Mouse (Mus musculus): ENCODE measurements around the gene Gal3st3. TPM values are rescaled to one million over a fixed set of nuclear protein-coding genes. Genes with fewer than 3 reads are reported as not detected.

The Gal3st3 gene
- polyA plus RNA-seq (2015; fragmentation: Nextera tagmentation; extraction: Ambion mirVana) = 7.3 and 7.7 TPM in 2 replicates

GRCm38 (mm10) chr19:5297903-5298800, at the start of gene Gal3st3:
TSS of gene Gal3st3 (plus strand) at chr19:5298331.
- Histone ChIP-seq H3K36me3 (ENCODE audit: control insufficient read depth, insufficient read depth) (no peaks in the 10 kb centered on the region), H3K9me3 (replicated peaks; ENCODE audit: control insufficient read depth, low read length) (no peaks in the 10 kb centered on the region), H3K4me2 (ENCODE audit: low read depth, low read length) (peak within 1 kb of the TSS; percentile 76), H3K4me1 (ENCODE audit: control insufficient read depth, insufficient read depth, low read length) (peaks cover 21% of the 10 kb centered on the region), H3K27me3 (ENCODE audit: control insufficient read depth, insufficient read depth, low read length) (no peaks in the 10 kb centered on the region), H3K4me3 (ENCODE audit: low read length) (peak within 1 kb of the TSS; percentile 57), H3K9ac (ENCODE audit: low read length) (peak within 1 kb of the TSS; percentile 76), H3K27ac (ENCODE audit: low read length) (peak within 1 kb of the TSS; percentile 49; the same call in 1 of the 2 replicates)
- WGBS = 13% methylated on average over 32 of the region's 32 CpGs
- no peak for ATAC-seq (replicated peaks; ENCODE audit: extremely low read depth, insufficient read depth, low FRiP score)

- H3K4me1 ChIP-seq (ENCODE audit: control insufficient read depth, insufficient read depth, low read length) = peaks cover 9% of the 10 kb centered on the region
- no peaks in the 10 kb centered on the region for H3K9me3 ChIP-seq (replicated peaks; ENCODE audit: control insufficient read depth, low read length)
- H3K36me3 ChIP-seq (ENCODE audit: control insufficient read depth, insufficient read depth) = no peaks in the 10 kb centered on the region
- 50% methylated on average over 3 of the region's 3 CpGs for WGBS
- H3K9ac ChIP-seq (ENCODE audit: low read length) = no peak overlapping the region
- no peak overlapping the region for H3K27ac ChIP-seq (ENCODE audit: low read length)
- no peak for ATAC-seq (replicated peaks; ENCODE audit: extremely low read depth, insufficient read depth, low FRiP score)
- no peak overlapping the region for H3K4me2 ChIP-seq (ENCODE audit: low read depth, low read length)
- H3K27me3 ChIP-seq (ENCODE audit: control insufficient read depth, insufficient read depth, low read length) = no peaks in the 10 kb centered on the region
- no peak overlapping the region for H3K4me3 ChIP-seq (ENCODE audit: low read length)
These were observed 41.0 kb upstream of the Gal3st3 start for GRCm38 (mm10) chr19:5257140-5257539.

GRCm38 (mm10) chr19:5267015-5267414, 31.1 kb upstream of the Gal3st3 start:
- Histone ChIP-seq H3K36me3 (ENCODE audit: control insufficient read depth, insufficient read depth) (no peaks in the 10 kb centered on the region), H3K9ac (ENCODE audit: low read length) (no peak overlapping the region), H3K4me2 (ENCODE audit: low read depth, low read length) (no peak overlapping the region), H3K27ac (ENCODE audit: low read length) (no peak overlapping the region), H3K27me3 (ENCODE audit: control insufficient read depth, insufficient read depth, low read length) (no peaks in the 10 kb centered on the region), H3K9me3 (replicated peaks; ENCODE audit: control insufficient read depth, low read length) (no peaks in the 10 kb centered on the region), H3K4me1 (ENCODE audit: control insufficient read depth, insufficient read depth, low read length) (peaks cover 14% of the 10 kb centered on the region), H3K4me3 (ENCODE audit: low read length) (no peak overlapping the region)
- WGBS = 87% methylated on average over 5 of the region's 5 CpGs
- no peak for ATAC-seq (replicated peaks; ENCODE audit: extremely low read depth, insufficient read depth, low FRiP score)

- Histone ChIP-seq H3K36me3 (ENCODE audit: control insufficient read depth, insufficient read depth) (no peaks in the 10 kb centered on the region), H3K4me2 (ENCODE audit: low read depth, low read length) (no peak overlapping the region), H3K4me1 (ENCODE audit: control insufficient read depth, insufficient read depth, low read length) (peaks cover 16% of the 10 kb centered on the region), H3K27me3 (ENCODE audit: control insufficient read depth, insufficient read depth, low read length) (no peaks in the 10 kb centered on the region), H3K9me3 (replicated peaks; ENCODE audit: control insufficient read depth, low read length) (no peaks in the 10 kb centered on the region), H3K27ac (ENCODE audit: low read length) (no peak overlapping the region), H3K9ac (ENCODE audit: low read length) (no peak overlapping the region), H3K4me3 (ENCODE audit: low read length) (no peak overlapping the region)
- ATAC-seq (replicated peaks; ENCODE audit: extremely low read depth, insufficient read depth, low FRiP score) = no peak
These were observed 30.1 kb upstream of the Gal3st3 start for GRCm38 (mm10) chr19:5268017-5268416.

GRCm38 (mm10) chr19:5268875-5269274, 29.3 kb upstream of the Gal3st3 start:
- Histone ChIP-seq H3K9ac (ENCODE audit: low read length) (no peak overlapping the region), H3K4me2 (ENCODE audit: low read depth, low read length) (no peak overlapping the region), H3K4me3 (ENCODE audit: low read length) (no peak overlapping the region), H3K9me3 (replicated peaks; ENCODE audit: control insufficient read depth, low read length) (no peaks in the 10 kb centered on the region), H3K27ac (ENCODE audit: low read length) (no peak overlapping the region), H3K4me1 (ENCODE audit: control insufficient read depth, insufficient read depth, low read length) (peaks cover 22% of the 10 kb centered on the region), H3K27me3 (ENCODE audit: control insufficient read depth, insufficient read depth, low read length) (no peaks in the 10 kb centered on the region), H3K36me3 (ENCODE audit: control insufficient read depth, insufficient read depth) (no peaks in the 10 kb centered on the region; the same call in 1 of the 2 replicates)
- WGBS = 78% methylated on average over 3 of the region's 3 CpGs
- no peak for ATAC-seq (replicated peaks; ENCODE audit: extremely low read depth, insufficient read depth, low FRiP score)

GRCm38 (mm10) chr19:5269392-5269791, 28.7 kb upstream of the Gal3st3 start:
- H3K4me2 ChIP-seq (ENCODE audit: low read depth, low read length) = no peak overlapping the region

GRCm38 (mm10) chr19:5271430-5271829, 26.7 kb upstream of the Gal3st3 start:
- Histone ChIP-seq H3K27me3 (ENCODE audit: control insufficient read depth, insufficient read depth, low read length) (no peaks in the 10 kb centered on the region), H3K27ac (ENCODE audit: low read length) (no peak overlapping the region), H3K4me2 (ENCODE audit: low read depth, low read length) (peak overlapping the region; percentile 94), H3K9me3 (replicated peaks; ENCODE audit: control insufficient read depth, low read length) (no peaks in the 10 kb centered on the region), H3K36me3 (ENCODE audit: control insufficient read depth, insufficient read depth) (peaks cover 8% of the 10 kb centered on the region), H3K4me1 (ENCODE audit: control insufficient read depth, insufficient read depth, low read length) (peaks cover 32% of the 10 kb centered on the region), H3K9ac (ENCODE audit: low read length) (no peak overlapping the region), H3K4me3 (ENCODE audit: low read length) (peak overlapping the region; percentile 98)
- WGBS = 50% methylated on average over 1 of the region's 1 CpGs
- no peak for ATAC-seq (replicated peaks; ENCODE audit: extremely low read depth, insufficient read depth, low FRiP score)

More at GRCm38 (mm10) chr19:5269392-5269791, 28.7 kb upstream of the Gal3st3 start:
- ATAC-seq (replicated peaks; ENCODE audit: extremely low read depth, insufficient read depth, low FRiP score) = no peak
- Histone ChIP-seq H3K27ac (ENCODE audit: low read length) (no peak overlapping the region), H3K9me3 (replicated peaks; ENCODE audit: control insufficient read depth, low read length) (no peaks in the 10 kb centered on the region), H3K9ac (ENCODE audit: low read length) (no peak overlapping the region), H3K4me1 (ENCODE audit: control insufficient read depth, insufficient read depth, low read length) (peaks cover 28% of the 10 kb centered on the region), H3K36me3 (ENCODE audit: control insufficient read depth, insufficient read depth) (peaks cover 3% of the 10 kb centered on the region; the same call in 1 of the 2 replicates), H3K4me3 (ENCODE audit: low read length) (no peak overlapping the region), H3K27me3 (ENCODE audit: control insufficient read depth, insufficient read depth, low read length) (no peaks in the 10 kb centered on the region)
- WGBS = 43% methylated on average over 5 of the region's 5 CpGs

GRCm38 (mm10) chr19:5272326-5272795, 25.8 kb upstream of the Gal3st3 start:
- Histone ChIP-seq H3K4me3 (ENCODE audit: low read length) (peak overlapping the region; percentile 98), H3K9ac (ENCODE audit: low read length) (peak overlapping the region; percentile 96), H3K4me1 (ENCODE audit: control insufficient read depth, insufficient read depth, low read length) (peaks cover 32% of the 10 kb centered on the region), H3K36me3 (ENCODE audit: control insufficient read depth, insufficient read depth) (peaks cover 11% of the 10 kb centered on the region), H3K27me3 (ENCODE audit: control insufficient read depth, insufficient read depth, low read length) (no peaks in the 10 kb centered on the region), H3K27ac (ENCODE audit: low read length) (peak overlapping the region; percentile 95), H3K4me2 (ENCODE audit: low read depth, low read length) (peak overlapping the region; percentile 94), H3K9me3 (replicated peaks; ENCODE audit: control insufficient read depth, low read length) (no peaks in the 10 kb centered on the region)
- ATAC-seq (replicated peaks; ENCODE audit: extremely low read depth, insufficient read depth, low FRiP score) = peak; percentile 25
- WGBS = 1% methylated on average over 27 of the region's 30 CpGs

Data from heart, embryonic 16.5 days (tissue).